Mouse (Mus musculus): ENCODE measurements around the gene H1f0. TPM values are rescaled to one million over a fixed set of nuclear protein-coding genes. Genes with fewer than 3 reads are reported as not detected.

H1f0 gene
- polyA plus RNA-seq, 1 experiment from 2014 or later, result 551 TPM

DNA sequence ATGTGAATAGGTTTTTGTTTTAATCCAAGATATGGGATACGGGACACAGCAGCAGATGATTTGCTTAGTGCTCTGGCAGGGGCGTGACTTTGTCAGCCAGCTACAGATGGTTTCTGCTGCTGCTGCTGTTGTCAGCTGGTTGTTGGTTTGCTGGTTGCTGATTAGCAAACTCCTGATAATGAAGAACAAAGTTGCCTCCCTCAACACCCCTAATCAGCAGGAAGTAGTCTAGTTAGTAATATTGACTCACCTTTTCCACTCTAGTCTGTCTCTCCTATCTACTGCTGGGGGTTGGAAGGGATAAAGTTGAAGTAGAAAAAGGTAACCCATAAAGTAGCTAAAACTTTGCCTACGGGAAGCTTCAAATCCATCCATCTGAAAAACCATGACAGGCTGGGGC lies 39.4 kb downstream of the H1f0 start:
- Histone ChIP-seq H3K9ac (ENCODE audit: low read length) (no peak overlapping the region), H3K4me2 (ENCODE audit: low read depth, low read length) (no peak overlapping the region), H3K4me3 (replicated peaks; ENCODE audit: low read length) (no peak overlapping the region), H3K27ac (ENCODE audit: low read length) (peak overlapping the region; percentile 56), H3K9me3 (replicated peaks; ENCODE audit: control insufficient read depth, low read length) (no peaks in the 10 kb centered on the region), H3K36me3 (ENCODE audit: control insufficient read depth, insufficient read depth, low read length) (no peaks in the 10 kb centered on the region), H3K4me1 (ENCODE audit: control insufficient read depth, insufficient read depth, low read length) (peaks cover 16% of the 10 kb centered on the region), H3K27me3 (ENCODE audit: control insufficient read depth, insufficient read depth, low read length) (no peaks in the 10 kb centered on the region)
- no peak for ATAC-seq (ENCODE audit: insufficient read depth, low FRiP score)
- WGBS, result 51% methylated on average over 3 of the region's 3 CpGs

DNA sequence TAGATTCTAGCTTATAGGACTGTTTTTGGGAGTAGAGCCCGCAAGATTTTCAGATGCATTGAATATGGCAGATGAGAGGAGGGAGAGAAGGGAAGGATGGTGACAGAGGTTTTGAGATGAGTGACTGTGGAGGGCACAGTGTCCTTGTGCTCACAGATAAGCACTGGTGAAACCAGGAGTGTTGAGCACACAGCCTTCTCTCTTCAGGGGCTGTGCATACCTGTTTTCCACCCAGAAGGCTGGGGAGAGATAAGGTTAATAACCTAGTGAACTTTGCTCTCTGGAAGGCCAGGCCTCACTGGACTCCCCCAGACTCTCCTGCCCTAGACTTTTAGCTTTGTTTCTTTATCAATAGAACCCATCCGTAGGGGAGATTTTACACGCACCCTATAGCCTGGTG lies 40.2 kb downstream of the H1f0 start:
- Histone ChIP-seq H3K4me3 (replicated peaks; ENCODE audit: low read length) (no peak overlapping the region), H3K9me3 (replicated peaks; ENCODE audit: control insufficient read depth, low read length) (no peaks in the 10 kb centered on the region), H3K4me2 (ENCODE audit: low read depth, low read length) (no peak overlapping the region), H3K36me3 (ENCODE audit: control insufficient read depth, insufficient read depth, low read length) (no peaks in the 10 kb centered on the region), H3K27me3 (ENCODE audit: control insufficient read depth, insufficient read depth, low read length) (no peaks in the 10 kb centered on the region), H3K4me1 (ENCODE audit: control insufficient read depth, insufficient read depth, low read length) (peaks cover 14% of the 10 kb centered on the region), H3K9ac (ENCODE audit: low read length) (no peak overlapping the region), H3K27ac (ENCODE audit: low read length) (peak overlapping the region; percentile 25)
- ATAC-seq (ENCODE audit: insufficient read depth, low FRiP score), result peak; percentile 48; the same call in 1 of the 2 replicates
- WGBS, result 69% methylated on average over 3 of the region's 3 CpGs

DNA sequence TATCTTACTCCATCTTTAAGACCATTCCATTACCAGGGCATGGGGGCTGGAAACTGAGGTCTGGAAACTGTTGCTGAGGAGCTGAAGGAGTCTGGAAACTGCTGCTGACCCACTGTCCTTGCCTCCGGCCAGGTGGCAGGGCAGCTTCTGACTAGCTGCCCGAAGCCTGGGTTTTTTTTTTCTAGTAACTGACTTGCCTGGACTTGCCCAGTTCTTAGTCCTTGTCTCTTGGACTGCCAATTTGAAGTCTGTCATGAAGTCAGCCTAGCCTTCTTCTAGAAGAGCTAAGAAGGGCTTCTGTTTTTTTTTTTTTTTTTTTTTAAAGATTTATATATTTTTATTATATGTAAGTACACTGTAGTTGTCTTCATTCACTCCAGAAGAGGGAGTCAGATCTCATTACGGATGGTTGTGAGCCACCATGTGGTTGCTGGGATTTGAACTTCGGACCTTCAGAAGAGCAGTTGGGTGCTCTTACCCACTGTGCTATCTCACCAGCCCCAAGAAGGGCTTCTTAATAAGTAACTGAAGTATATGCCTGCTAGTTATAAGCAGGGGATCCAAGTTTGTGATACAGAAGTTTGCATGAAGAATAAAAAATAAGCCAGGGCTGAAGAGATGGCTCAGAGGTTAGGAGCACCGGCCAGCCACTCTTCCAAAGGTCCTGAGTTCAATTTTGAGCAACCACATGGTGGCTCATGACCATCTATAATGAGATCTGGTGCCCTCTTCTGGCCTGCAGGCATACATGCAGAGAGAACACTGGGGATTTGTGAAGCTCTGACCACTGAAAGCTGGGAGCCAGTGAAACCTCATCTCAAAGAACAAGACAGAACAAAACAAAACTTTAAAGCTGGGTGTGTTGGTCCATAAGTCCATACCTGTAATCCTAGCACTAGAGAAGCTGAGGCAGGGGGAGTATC lies 43.1 kb downstream of the H1f0 start:
- 62% methylated on average over 5 of the region's 5 CpGs for WGBS
- no peak for ATAC-seq (ENCODE audit: insufficient read depth, low FRiP score)

DNA sequence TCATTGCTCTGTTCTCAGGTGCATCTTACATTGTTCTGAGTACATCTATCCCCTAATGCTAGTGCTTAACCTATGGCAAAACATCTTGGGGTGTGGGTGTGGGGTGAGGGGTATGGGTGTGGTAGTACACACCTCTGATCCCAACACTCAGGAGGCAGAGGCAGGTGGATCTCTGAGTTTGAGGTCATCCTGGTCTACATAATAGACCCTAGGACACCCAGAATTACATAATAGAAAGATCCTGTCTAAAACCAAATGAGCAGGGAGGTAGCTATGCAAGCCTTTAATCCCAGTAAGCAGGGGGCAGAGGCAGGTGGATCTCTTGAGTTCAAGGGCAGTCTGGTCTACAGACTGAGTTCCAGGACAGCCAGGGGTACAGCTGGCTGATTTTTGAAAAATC lies 45.5 kb downstream of the H1f0 start:
- no peak for ATAC-seq (ENCODE audit: insufficient read depth, low FRiP score)
- Histone ChIP-seq H3K27ac (ENCODE audit: low read length) (no peak overlapping the region), H3K9ac (ENCODE audit: low read length) (no peak overlapping the region), H3K4me2 (ENCODE audit: low read depth, low read length) (no peak overlapping the region), H3K27me3 (ENCODE audit: control insufficient read depth, insufficient read depth, low read length) (no peaks in the 10 kb centered on the region), H3K4me3 (replicated peaks; ENCODE audit: low read length) (no peak overlapping the region), H3K36me3 (ENCODE audit: control insufficient read depth, insufficient read depth, low read length) (no peaks in the 10 kb centered on the region), H3K4me1 (ENCODE audit: control insufficient read depth, insufficient read depth, low read length) (peaks cover 13% of the 10 kb centered on the region), H3K9me3 (replicated peaks; ENCODE audit: control insufficient read depth, low read length) (no peaks in the 10 kb centered on the region)

More for the DNA sequence above, 43.1 kb downstream of the H1f0 start:
- H3K27ac ChIP-seq (ENCODE audit: low read length), result no peak overlapping the region
- no peak overlapping the region for H3K4me2 ChIP-seq (ENCODE audit: low read depth, low read length)
- no peak overlapping the region for H3K4me3 ChIP-seq (replicated peaks; ENCODE audit: low read length)
- no peaks in the 10 kb centered on the region for H3K27me3 ChIP-seq (ENCODE audit: control insufficient read depth, insufficient read depth, low read length)
- no peaks in the 10 kb centered on the region for H3K9me3 ChIP-seq (replicated peaks; ENCODE audit: control insufficient read depth, low read length)
- H3K36me3 ChIP-seq (ENCODE audit: control insufficient read depth, insufficient read depth, low read length), result no peaks in the 10 kb centered on the region
- H3K9ac ChIP-seq (ENCODE audit: low read length), result no peak overlapping the region
- H3K4me1 ChIP-seq (ENCODE audit: control insufficient read depth, insufficient read depth, low read length), result peaks cover 13% of the 10 kb centered on the region

DNA sequence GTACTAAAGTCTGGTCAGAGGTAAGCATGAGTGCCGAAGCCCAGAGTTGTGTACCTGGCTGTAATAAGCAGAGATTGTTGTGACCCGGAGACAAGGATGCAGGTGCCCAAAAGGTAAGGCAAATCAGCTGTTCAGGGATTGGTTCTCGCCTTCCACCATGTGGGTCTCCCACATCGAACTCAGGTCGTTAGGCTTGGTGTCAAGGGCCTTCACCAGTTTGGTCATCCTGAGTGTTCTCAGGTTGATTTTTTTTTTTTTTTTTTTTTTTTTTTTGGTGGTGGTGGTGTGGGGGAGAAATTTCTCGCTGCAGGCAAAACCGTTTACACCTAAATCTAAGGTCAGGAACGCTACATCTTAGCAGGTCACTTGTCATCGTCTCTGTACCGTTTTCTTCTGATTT lies 46.2 kb downstream of the H1f0 start:
- WGBS, result 33% methylated on average over 10 of the region's 10 CpGs
- peak overlapping the region; percentile 92 for H3K9ac ChIP-seq (ENCODE audit: low read length)
- peak overlapping the region; percentile 92 for H3K4me2 ChIP-seq (ENCODE audit: low read depth, low read length)
- peaks cover 13% of the 10 kb centered on the region for H3K4me1 ChIP-seq (ENCODE audit: control insufficient read depth, insufficient read depth, low read length)
- no peaks in the 10 kb centered on the region for H3K27me3 ChIP-seq (ENCODE audit: control insufficient read depth, insufficient read depth, low read length)
- H3K4me3 ChIP-seq (replicated peaks; ENCODE audit: low read length), result peak overlapping the region; percentile 96
- no peaks in the 10 kb centered on the region for H3K9me3 ChIP-seq (replicated peaks; ENCODE audit: control insufficient read depth, low read length)
- ATAC-seq (ENCODE audit: insufficient read depth, low FRiP score), result no peak
- peak overlapping the region; percentile 92 for H3K27ac ChIP-seq (ENCODE audit: low read length)
- H3K36me3 ChIP-seq (ENCODE audit: control insufficient read depth, insufficient read depth, low read length), result 0 out of 2 replicates have a peak, but pooled peaks cover under 1% of the 10 kb centered on the region

DNA sequence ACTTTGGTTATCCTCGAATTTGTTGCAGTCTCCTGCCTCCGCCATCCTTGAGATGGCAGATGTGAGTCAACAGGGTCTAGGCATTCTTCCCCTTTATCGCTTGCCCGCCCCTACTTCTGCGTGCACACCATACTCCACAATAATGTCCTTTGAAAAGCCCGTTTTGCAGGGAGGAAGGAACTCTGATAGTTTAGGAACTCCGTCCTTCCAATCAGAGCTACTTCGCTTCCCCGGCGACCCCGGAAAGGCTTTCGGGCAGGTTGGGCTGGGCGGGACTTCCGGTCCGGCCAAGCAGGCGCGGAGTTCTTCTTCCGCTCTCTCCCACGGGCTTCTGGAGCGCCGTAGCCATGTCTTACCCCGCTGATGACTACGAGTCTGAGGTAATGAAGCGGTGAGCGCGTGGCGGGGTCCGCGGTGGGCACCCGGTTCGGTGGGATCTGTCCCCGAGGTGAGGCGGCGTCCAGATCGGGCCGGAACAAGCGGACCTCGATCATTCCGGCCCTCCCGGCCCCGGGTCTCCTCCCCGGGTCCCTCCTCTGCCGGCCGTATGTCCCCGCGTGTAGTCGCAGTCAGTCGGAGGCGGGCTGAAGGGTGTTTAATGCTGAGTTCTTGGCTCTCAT lies 46.8 kb downstream of the H1f0 start, which contains the start of gene Eif3l:
Eif3l (plus strand) TSS at position 267 of the 620 bp plus-strand sequence.
- Histone ChIP-seq H3K9me3 (replicated peaks; ENCODE audit: control insufficient read depth, low read length) (no peaks in the 10 kb centered on the region), H3K27ac (ENCODE audit: low read length) (peak within 1 kb of the TSS; percentile 92), H3K27me3 (ENCODE audit: control insufficient read depth, insufficient read depth, low read length) (no peaks in the 10 kb centered on the region), H3K4me3 (replicated peaks; ENCODE audit: low read length) (peak within 1 kb of the TSS; percentile 96), H3K4me2 (ENCODE audit: low read depth, low read length) (peak within 1 kb of the TSS; percentile 92), H3K36me3 (ENCODE audit: control insufficient read depth, insufficient read depth, low read length) (peaks cover 6% of the 10 kb centered on the region; the same call in 1 of the 2 replicates), H3K9ac (ENCODE audit: low read length) (peak within 1 kb of the TSS; percentile 92), H3K4me1 (ENCODE audit: control insufficient read depth, insufficient read depth, low read length) (peaks cover 13% of the 10 kb centered on the region)
- WGBS, result under 1% methylated on average over 49 of the region's 49 CpGs
- peak; percentile 91 for ATAC-seq (ENCODE audit: insufficient read depth, low FRiP score)

DNA sequence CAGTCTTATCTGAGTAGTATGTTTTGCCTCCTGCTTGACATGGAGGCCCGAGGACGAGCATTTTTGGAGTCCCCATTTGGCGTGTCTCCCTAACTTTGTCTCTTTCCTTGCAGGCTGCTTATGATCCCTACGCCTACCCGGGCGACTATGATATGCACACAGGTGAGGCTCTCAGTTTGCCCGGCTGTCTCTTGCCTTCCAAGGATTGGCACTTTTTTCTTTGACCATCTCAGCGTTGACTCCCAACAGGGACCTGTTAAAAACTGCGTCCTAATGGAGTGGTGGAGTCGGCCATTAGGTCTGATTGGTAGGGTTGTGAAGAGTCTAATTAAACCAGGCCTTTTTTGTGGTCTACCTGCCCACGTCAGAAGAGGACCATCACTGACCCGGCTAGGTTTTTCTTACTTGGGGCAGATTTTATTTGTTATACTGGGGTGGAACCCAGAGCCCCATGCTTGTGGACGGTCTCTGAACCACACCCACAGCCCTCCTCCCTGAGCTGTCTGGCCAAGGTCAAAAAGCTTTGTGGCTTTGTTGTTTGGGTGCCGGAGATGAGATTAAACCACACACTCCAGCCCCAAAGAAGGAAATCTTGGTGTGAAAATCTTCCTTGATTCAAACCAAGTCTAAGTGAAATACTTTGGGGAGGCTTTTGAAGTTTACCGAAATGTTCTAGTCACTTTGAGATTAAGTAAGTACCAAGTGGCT lies 47.6 kb downstream of the H1f0 start:
- Histone ChIP-seq H3K4me1 (ENCODE audit: control insufficient read depth, insufficient read depth, low read length) (peaks cover 13% of the 10 kb centered on the region), H3K9me3 (replicated peaks; ENCODE audit: control insufficient read depth, low read length) (no peaks in the 10 kb centered on the region), H3K36me3 (ENCODE audit: control insufficient read depth, insufficient read depth, low read length) (peaks cover 9% of the 10 kb centered on the region), H3K4me2 (ENCODE audit: low read depth, low read length) (peak overlapping the region; percentile 92), H3K27me3 (ENCODE audit: control insufficient read depth, insufficient read depth, low read length) (no peaks in the 10 kb centered on the region), H3K27ac (ENCODE audit: low read length) (peak overlapping the region; percentile 92; the same call in 1 of the 2 replicates), H3K4me3 (replicated peaks; ENCODE audit: low read length) (peak overlapping the region; percentile 96), H3K9ac (ENCODE audit: low read length) (peak overlapping the region; percentile 92)
- ATAC-seq (ENCODE audit: insufficient read depth, low FRiP score), result no peak
- WGBS, result 31% methylated on average over 15 of the region's 15 CpGs

DNA sequence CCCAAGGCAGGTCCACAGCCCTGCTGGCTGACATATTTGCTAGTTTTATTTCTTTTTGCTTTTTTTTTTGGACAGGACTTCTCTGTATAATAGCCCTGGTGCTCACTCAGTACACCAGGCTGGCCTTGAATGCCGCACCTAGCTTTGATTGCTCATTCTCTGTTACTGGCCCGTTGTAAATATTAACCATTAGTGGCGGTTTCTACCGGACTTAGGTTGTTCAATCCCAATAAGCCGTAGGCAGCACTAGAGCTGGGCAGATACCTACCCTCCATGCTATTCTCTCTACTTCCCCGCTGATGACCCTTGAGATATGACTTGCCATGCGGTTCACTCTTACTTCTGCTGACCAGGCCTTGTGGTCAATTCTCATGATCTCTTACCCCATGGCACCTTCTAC lies 51.3 kb downstream of the H1f0 start:
- Histone ChIP-seq H3K4me3 (replicated peaks; ENCODE audit: low read length) (no peak overlapping the region), H3K9me3 (replicated peaks; ENCODE audit: control insufficient read depth, low read length) (no peaks in the 10 kb centered on the region), H3K4me1 (ENCODE audit: control insufficient read depth, insufficient read depth, low read length) (peaks cover 9% of the 10 kb centered on the region), H3K4me2 (ENCODE audit: low read depth, low read length) (no peak overlapping the region), H3K27me3 (ENCODE audit: control insufficient read depth, insufficient read depth, low read length) (no peaks in the 10 kb centered on the region), H3K9ac (ENCODE audit: low read length) (no peak overlapping the region), H3K36me3 (ENCODE audit: control insufficient read depth, insufficient read depth, low read length) (peaks cover 33% of the 10 kb centered on the region), H3K27ac (ENCODE audit: low read length) (no peak overlapping the region)
- WGBS, result 89% methylated on average over 7 of the region's 7 CpGs
- no peak for ATAC-seq (ENCODE audit: insufficient read depth, low FRiP score)
